Mouse (Mus musculus): ENCODE measurements around the gene Gm7029.
"Not testable (repeated sequence)": the region's sequence is repeated elsewhere in the genome, so short reads cannot be mapped to it uniquely, and the experiment has no call there.

The Gm7029 gene

DNA sequence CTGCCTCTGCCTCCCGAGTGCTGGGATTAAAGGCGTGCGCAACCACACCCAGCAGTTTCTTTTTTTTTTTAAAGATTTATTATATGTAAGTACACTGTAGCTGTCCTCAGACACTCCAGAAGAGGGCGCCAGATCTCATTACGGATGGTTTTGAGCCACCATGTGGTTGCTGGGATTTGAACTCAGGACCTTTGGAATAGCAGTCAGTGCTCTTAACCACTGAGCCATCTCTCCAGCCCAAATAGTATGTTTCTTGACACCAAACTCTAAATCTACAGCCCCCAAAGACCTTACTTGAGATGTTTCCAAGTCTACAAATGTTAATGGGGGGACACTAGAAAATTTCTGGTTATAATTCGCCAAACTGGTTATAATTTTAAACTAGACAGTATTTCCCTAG lies 18.3 kb downstream of the Gm7029 start:
- DNase-seq (ENCODE audit: low read depth, low spot score), result not testable (repeated sequence)

DNA sequence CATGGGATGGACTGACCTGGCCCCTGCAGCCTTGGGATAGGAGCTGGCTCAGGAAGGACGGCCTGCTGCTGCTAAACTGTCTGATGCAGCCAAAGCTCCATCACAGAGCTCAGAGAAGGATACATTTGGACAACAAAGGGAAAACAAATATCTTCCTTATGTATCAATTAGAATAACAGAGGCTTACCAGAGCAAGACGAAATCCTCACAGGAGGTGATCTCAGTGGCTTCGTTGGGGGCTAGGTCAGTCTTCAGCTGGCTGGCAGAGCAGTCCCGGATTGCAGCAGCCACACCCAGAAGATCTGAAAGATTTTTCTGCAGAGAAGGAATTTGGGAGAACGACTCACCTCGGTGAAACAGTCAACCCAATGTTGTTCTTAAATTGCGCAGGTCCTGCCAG lies 18.8 kb downstream of the Gm7029 start:
- no peak for DNase-seq (ENCODE audit: low read depth, low spot score)

DNA sequence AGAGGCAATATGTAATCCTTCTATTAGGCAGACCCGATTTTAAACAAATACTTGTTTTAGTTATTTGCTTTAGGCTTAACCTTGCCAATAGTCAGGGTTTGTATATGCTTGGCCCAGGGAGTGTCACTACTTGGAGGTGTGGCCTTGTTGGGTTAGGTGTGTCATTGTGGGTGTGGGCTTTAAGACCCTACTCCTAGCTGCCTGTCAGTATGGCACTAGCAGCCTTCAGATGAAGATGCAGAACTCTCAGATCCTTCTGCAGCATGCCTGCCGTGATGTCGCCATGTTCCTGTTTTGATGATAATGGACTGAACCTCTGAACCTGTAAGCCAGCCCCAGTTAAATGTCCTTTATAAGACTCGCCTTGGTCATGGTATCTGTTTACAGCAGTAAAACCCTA lies 19.4 kb downstream of the Gm7029 start:
- not testable (repeated sequence) for DNase-seq (ENCODE audit: low read depth, low spot score)

DNA sequence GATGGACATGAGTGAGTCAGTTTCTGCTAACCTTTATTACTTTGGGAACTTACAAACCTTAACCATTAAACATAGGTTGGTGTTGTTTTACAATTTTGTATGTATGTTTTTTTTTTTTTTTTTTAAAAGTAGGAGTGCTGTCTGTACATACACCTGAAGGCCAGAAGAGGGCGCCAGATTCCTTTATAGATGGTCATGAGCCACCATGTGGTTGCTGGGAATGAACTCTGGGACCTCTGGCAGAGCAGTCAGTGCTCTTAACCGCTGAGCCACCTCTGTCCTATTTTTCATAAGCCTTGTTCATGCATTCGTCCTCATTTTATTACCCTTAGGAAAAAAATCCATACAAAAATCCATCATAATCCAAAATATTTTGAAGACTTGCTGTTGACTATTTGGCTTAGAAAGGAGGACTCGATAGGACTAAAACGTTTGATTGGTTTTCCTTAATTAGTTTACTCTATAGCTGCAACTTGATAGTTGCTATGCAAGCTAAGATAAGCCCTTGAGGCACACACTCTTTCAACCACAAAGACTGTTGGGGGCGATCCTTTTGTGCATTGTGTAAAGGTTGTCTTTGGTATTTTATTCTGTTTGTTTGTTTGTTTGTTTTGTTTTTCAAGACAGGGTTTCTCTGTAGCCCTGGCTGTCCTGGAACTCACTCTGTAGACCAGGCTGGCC lies 23.6 kb downstream of the Gm7029 start:
- peak; percentile 67 for DNase-seq (ENCODE audit: low read depth, low spot score)

DNA sequence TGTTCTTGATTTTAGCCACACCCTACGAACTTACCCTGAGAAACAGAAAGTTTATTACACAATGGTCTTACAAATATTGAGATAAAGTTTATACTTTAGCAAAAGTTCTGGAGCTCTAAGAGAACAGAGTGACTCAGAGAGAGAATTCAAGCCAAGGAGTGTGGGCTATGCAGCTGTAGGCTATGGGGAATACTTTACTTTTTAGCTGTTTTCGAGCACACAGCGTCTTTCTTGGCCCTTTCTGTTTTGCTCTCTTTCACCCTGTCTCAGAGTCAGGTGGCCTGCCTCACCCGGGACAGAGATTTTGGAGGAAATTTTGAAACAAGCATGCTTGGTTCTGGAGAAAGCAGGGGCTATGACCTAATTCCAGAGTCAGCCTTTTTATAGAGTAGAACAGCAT lies 24.6 kb downstream of the Gm7029 start:
- not testable (repeated sequence) for DNase-seq (ENCODE audit: low read depth, low spot score)

DNA sequence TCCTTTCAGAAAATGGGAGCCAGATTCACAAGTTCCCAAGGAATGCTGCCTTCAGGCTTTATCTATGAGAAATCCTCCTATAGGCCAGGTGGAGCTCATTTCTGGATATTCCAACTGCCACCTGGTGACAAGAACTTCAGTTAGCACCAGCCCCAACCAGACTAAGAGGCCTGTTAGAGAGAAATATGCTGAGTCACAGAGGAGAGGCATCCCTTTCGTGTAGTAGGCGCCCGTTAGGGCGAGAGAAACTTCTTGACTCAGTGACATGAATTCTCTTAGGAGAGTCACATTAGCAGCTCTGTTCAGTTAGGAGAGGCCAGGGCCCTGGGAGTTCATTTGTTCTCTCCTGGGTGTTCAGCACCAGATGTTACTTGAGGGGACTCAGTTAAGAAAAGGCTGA lies 26.0 kb downstream of the Gm7029 start:
- DNase-seq (ENCODE audit: low read depth, low spot score), result no peak

DNA sequence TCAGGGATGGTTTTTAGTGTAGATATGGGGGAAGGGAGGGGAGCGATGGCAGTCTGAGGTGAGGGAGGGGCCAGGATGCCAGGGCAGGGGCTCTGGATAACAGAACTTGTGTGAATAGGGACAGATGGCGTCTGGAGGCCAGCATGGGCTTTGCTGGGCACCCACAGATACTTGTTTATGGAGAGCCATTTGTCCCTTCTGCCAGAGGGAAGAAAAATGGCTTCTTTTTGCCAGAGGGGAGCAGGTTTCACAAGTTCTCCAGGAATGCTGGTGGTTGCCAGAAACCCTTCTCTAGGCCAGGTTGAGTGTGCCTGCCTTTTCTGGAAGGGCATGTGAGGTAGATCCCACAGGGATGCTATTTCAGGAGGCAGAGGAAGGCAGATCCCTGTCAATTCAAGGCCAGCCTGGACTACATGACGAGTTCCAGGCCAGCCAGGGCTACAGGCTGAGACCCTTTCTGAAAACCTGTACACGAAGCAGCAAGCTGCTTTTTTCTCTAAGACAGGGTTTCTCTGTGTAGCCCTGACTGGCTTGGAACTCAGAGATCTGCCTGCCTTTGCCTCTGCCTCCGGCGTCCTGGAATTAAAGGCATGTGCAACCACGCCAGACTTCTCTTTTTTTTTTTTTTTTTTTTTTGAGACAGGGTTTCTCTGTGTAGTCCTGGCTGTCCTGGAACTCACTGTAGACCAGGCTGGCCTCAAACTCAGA lies 26.8 kb downstream of the Gm7029 start:
- no peak for DNase-seq (ENCODE audit: low read depth, low spot score)

DNA sequence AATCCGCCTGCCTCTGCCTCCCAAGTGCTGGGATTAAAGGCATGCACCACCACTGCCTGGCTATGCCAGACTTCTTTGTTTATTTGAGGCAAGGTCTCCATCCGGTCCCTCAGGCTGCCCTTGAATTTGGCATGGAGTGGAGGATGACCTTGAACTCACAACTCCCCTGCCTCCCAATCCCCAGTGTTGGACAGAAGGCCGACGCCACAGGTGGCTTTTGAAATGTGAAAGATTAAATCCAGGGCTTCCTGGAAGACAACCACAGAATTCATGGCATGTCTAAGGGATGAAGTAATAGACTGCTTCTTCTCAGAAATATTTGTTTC lies 27.3 kb downstream of the Gm7029 start:
- DNase-seq (ENCODE audit: low read depth, low spot score), result no peak

DNA sequence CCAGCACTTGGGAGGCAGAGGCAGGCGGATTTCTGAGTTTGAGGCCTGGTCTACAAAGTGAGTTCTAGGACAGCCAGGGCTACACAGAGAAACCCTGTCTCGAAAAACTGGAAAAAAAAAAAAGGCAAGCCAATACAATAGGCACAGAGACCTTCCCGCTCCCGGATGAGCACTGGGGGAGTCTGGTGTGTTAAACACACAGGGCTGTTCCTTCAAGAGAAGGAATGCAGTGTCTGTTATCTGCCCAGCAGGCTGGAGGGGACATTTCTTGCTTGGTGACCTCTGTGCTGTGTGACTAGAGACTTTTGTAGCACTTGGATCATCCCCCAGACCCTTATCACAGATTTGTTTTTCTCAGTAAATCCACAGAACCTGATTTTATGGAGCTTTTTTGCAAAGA lies 28.0 kb downstream of the Gm7029 start:
- no peak for DNase-seq (ENCODE audit: low read depth, low spot score)

DNA sequence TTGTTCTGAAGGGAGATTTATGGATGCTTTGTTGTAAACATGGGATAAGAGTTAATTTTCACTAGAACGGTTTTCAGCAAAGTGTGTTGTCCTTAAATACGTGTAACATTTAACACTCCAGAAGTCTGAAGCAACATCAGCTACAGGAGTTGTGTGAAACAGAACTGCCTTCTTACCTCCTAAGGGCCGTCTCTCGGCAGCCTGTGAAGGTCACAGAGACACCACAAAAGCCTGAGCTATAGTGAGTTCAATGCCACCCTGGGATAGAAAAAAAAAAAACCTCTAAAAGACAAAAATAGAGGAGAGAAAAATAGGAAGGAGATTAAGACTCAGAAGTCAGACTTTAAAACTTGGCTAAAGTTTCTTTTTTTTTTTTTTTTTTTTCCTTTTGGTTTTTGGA lies 28.4 kb downstream of the Gm7029 start:
- no peak for DNase-seq (ENCODE audit: low read depth, low spot score)

DNA sequence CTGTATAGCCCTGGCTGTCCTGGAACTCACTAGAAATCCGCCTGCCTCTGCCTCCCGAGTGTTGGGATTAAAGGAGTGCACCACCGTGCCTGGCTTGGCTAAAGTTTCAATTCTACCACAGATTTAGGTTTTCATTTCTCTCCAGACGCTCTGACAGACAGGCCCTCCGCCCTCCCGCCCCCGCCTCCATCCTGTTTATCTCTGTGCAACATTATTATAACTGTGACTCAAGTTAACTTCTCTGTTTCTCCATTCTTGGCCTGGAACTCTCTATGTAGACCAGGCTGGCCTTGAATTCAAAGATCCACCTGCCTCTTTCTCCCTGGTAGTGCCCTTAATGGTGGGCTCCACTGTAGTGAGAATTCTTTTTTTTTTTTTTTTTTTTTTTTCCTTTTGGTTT lies 28.9 kb downstream of the Gm7029 start:
- no peak for DNase-seq (ENCODE audit: low read depth, low spot score)

DNA sequence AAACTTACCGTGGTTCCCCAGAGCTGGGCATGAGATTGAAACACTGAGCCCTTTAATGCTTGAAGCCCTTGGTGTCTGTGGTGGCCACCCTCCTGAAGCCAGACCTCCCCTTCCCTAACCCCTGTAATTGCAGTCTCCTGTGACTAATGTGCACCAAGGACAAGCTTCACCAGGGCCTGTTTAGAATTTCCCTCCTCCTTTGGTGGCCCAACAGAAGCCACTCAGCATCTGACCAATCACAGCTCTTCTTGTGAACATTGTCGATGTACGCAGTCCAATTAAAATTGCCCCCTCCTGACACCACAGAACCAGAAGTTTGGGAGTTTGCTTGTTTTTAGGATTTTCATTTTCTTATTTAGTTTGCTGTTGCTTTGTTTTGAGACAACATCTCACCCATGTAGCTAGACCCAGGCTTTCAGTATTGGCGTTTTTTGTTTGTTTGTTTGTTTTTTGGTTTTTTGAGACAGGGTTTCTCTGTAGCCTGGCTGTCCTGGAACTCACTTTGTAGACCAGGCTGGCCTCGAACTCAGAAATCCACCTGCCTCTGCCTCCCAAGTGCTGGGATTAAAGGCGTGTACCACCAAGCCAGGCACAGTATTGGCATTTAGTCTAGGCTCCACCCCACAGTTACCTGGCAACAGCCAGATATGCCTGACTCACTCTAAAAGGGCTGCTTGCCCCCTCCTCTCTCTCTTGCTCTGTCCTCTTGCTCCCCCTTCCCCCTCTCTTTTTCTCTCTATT lies 30.4 kb downstream of the Gm7029 start:
- DNase-seq (ENCODE audit: low read depth, low spot score), result not testable (repeated sequence)

DNA sequence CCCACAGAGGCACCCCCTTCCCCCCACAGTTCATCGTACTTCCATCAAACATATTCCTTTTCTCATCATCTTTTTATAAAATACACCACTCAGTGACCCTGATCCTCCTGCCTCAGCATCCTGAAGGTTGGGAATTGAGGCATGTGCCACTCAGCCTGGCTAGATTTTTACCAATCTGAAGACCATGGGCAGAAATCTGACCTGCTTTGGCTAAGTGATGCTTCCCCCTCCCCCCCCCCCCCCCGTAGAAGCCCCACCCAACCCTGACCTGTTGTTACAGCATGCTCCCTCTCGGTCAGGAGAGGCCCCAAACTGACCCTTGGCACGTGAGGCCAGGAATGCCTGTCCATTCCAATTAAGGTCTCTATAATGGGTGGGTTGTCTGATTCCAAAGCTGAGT lies 31.2 kb downstream of the Gm7029 start, which contains the start of gene Platr17:
Platr17 (plus strand) TSS at position 301 of the 400 bp plus-strand sequence.
- DNase-seq (ENCODE audit: low read depth, low spot score), result not testable (repeated sequence)

DNA sequence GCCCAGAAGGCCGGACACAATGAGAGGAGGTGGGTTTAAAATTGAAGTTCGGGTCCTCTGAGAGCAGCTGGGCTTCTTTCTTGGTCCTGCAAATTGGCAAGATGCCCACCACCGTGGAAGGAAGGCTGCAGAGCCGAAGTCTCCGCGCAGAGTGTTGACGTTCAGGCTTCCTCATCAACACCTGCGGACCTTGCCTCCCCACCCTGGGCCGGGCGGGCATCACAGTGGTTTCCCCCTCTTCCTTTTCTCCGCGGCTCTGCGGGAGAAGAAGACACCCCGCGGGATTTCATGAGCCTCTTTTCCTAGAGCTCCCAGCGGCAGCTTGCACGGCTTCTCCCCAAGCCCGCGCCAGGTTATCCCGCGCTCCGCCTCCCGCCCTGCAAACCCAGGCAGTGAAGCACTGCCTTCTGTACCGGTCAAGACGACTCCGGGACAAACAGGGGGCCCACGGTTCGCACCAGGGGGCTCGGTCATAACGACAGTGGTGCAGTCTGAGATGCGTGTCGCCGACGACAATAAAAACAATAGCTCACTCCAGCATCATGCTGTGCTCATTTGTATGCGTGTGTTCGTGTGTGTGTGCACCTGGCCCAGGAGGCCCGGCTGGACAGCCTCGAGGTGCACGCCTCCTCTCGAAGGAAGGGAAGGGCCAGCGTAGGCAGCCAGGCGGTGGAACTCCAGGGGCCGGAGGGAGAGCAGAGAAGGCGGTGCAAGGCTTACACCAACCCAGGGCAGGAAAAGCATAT lies 34.9 kb downstream of the Gm7029 start:
- DNase-seq (ENCODE audit: low read depth, low spot score), result no peak

DNA sequence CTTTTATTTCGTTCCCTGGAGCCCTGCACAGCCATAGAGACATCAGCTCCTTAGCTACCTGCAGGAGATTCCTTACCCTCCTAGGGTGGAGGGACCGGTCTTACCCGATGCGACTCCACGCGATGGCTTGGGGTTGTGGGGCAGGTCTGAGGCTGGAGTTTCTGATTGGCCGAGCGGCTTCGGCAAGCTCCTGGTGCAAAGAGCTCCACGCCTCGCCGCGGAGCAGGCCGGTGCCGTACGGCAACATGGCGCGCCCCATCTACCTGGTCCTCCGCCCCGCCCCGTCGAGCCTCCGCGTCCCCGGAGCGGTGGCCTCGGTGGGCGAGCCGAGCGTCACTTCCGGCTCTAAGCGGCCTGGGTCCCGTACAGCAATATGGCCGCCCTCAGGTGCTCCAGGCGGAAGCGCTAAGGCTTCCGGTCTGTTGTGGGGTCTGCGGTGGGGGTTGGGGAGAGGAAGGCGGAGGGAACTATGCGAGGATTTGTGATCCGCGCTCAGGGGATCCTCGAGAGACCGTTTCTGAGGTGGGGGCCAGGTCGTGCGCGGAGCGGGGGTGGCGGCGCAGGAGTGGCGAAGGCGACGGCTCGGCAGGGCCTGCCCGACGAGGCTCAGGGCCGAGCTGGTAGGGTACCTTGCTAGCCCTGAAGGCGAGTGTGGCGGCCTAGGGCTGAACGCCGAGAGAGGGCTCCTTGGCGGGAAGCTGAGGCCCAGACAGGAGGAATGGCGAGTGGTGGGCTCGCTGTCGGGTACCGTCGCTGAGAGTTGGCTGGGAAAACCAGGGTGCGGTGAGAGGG lies 35.6 kb downstream of the Gm7029 start, which contains the start of gene Daxx:
Daxx (plus strand) TSS at position 338 of the 792 bp plus-strand sequence.
- DNase-seq (ENCODE audit: low read depth, low spot score), result peak; percentile 96

DNA sequence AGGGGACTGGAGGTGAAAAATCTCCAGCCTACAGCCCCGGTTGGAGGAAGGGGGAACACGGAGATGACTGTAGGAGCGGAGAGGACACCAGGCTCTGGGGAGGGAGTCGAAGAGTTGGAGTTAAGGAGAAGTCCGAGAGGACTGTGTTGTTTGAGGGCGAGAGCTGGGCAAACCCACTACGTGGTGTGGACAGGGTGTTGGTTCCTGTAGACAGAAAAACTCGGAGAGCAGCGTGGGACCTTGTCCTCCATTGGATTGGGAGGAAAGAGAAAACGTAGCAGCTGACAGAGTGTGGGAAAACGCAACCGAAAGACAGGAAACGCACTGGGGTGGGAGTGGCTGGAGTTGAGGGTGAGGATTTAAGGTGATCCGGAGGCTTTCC lies 36.2 kb downstream of the Gm7029 start:
- no peak for DNase-seq (ENCODE audit: low read depth, low spot score)

DNA sequence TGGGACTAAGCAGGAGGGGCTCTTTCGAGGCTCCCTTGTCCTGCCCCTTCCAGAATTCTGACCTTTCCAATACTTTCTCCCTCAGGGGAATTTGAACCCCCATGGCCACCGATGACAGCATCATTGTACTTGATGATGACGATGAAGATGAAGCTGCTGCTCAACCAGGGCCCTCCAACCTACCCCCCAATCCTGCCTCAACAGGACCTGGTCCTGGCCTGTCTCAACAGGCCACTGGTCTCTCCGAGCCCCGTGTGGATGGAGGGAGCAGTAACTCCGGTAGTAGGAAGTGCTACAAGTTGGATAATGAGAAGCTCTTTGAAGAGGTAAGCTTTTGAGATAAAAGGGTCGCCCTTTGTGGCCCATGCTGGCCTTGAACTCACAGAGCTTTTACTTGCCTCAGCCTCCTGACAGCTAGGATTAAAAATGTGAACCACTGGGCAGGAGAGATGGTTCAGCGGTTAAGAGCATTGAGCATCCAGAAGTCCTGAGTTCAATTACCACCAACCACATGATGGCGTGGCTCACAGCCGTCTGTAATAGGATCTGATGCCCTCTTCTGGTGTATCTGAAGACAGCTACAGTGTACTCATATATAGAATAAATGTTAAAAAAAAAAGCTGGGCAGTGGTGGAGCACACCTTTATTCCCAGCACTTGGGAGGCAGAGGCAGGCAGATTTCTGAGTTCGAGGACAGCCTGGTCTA lies 36.9 kb downstream of the Gm7029 start:
- DNase-seq (ENCODE audit: low read depth, low spot score), result no peak

DNA sequence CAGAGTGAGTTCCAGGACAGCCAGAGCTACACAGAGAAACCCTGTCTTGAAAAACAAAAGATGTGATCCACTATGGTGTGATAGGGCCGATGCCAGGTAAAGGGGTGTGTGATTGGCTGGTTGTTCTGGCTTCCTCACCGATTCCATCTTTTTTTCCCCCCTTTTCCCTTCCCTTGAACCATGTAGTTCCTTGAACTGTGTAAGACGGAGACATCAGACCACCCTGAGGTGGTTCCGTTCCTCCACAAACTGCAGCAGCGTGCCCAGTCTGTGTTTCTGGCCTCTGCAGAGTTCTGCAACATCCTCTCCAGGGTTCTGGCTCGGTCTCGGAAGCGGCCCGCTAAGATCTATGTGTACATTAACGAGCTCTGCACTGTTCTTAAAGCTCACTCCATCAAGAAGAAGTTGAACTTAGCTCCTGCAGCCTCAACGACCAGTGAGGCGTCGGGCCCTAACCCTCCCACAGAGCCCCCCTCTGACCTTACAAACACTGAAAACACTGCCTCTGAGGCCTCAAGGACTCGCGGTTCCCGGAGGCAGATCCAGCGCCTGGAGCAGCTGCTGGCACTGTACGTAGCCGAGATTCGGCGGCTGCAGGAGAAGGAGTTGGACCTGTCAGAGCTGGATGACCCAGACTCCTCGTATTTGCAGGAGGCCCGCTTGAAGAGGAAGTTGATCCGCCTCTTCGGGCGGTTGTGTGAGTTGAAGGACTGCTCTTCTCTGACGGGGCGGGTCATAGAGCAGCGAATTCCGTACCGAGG lies 37.6 kb downstream of the Gm7029 start:
- DNase-seq (ENCODE audit: low read depth, low spot score), result no peak

DNA sequence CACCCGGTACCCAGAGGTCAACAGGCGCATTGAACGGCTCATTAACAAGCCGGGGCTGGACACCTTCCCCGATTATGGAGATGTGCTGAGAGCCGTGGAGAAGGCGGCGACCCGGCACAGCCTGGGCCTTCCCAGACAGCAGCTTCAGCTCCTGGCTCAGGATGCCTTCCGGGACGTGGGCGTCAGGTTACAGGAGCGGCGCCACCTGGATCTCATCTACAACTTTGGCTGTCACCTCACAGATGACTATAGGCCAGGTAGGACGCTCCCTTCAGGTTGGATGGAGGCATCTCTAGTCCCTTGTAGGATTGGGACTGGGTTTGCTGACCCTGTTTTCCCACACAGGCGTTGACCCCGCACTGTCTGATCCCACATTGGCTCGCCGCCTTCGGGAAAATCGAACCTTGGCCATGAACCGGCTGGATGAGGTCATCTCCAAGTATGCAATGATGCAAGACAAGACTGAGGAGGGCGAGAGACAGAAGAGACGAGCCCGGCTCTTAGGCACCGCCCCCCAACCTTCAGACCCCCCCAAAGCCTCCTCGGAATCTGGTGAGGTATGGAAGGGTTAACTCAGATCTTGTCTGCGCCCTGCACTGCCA lies 38.3 kb downstream of the Gm7029 start:
- no peak for DNase-seq (ENCODE audit: low read depth, low spot score)

All from retina, postnatal 7 days (tissue).